Mouse (Mus musculus) cortical plate, adult 2 months (tissue): ENCODE data around the gene Galns.

Experiments
- CTCF ChIP-seq: fragments of 200-500 bp; IDR thresholded peaks from 2 replicates; pipeline ENCODE4 v1.5.1; 2011; ENCODE audit warnings: mild to moderate bottlenecking, control low read depth, low read length; ENCODE audit not compliant: insufficient read depth; ENCODE audit errors: extremely low read depth
- POLR2A ChIP-seq: fragments of 200-500 bp; IDR thresholded peaks from 2 replicates; pipeline ENCODE4 v1.6.1; 2011; ENCODE audit warnings: mild to moderate bottlenecking, low read length, control low read depth; ENCODE audit not compliant: insufficient read depth; ENCODE audit errors: extremely low read depth

GRCm38 (mm10) chr8:122593240-122593639 lies 18.0 kb downstream of the Galns start:
- TF ChIP-seq CTCF = no peak
- no peak for TF ChIP-seq POLR2A
